Mouse (Mus musculus): ENCODE data around the gene Gm20388.

DNA sequence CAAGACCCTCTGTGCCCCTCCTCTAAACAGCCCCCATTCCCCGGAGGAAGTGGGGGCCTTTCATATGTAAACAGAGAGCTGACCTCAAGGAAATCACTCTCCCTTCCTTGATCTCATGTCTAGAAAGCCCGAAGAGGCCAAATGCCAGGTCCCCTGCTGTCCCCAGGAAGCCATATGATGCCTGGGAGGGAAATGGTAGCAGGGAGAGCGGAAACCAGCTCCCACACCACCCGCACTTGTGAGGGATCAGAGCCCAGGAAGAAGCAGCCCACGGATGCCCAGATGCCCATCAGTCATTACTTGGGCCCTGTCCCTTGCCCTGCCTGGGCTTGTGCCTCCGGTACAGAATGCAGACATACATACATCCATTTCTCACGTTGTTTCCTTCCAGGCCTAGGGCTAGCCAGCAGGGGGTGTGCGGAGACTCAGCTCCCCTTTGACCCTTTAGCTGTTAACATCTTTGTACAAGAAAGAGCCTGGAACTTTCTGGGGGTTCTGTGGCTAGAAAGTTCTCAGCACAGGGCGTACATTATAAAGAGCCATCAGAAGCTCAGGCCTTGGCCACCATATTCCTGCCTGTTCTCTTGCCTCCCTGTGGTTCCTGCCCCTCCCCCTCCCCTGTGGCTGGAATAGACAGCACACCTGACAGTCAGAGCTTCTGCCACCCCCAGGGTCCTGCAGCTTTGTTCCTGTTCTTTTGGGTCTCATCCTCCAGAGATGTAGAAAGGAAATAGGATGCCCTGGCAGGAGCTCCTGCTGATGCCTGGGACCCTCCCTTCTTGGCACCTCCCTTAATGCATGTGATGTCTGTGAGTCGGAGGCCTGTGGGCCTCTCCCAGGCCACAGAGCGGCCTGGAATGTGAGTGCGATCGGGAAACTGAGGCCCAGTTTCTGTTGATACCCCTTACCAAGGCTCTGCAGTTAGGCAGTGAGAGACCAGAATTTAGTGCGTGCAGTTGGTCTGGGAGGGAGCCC lies 497.9 kb downstream of the Gm20388 start:
- no peak for TF ChIP-seq TAL1 (IDR thresholded peaks at IDR 0.05; ENCODE audit: low read length)
- TF ChIP-seq GATA1 (IDR thresholded peaks at IDR 0.05; ENCODE audit: low read length): no peak

All from erythroblast, embryonic 14.5 days (primary cell).